Mouse (Mus musculus): Measurements from ENCODE around the gene Ppil4. TPM values are rescaled to one million over a fixed set of nuclear protein-coding genes. Genes with fewer than 3 reads are reported as not detected.

The Ppil4 gene
- polyA plus RNA-seq, 1 experiment, result 26.0 TPM

GRCm38 (mm10) chr10:7787319-7787718, 5.4 kb upstream of the Ppil4 start:
- no peak for DNase-seq (ENCODE audit: low read depth)
- TF ChIP-seq CTCF (IDR thresholded peaks at IDR 0.05; ENCODE audit: borderline replicate concordance, extremely low read depth, insufficient read depth, insufficient read length) (no peak), POLR2A (IDR thresholded peaks at IDR 0.05; ENCODE audit: borderline replicate concordance, extremely low read depth, insufficient read depth, insufficient read length, poor library complexity, severe bottlenecking) (no peak)

GRCm38 (mm10) chr10:7792254-7792750, 389 bp upstream of the Ppil4 start:
- TF ChIP-seq CTCF (IDR thresholded peaks at IDR 0.05; ENCODE audit: borderline replicate concordance, extremely low read depth, insufficient read depth, insufficient read length) (no peak), POLR2A (IDR thresholded peaks at IDR 0.05; ENCODE audit: borderline replicate concordance, extremely low read depth, insufficient read depth, insufficient read length, poor library complexity, severe bottlenecking) (no peak)
- DNase-seq (ENCODE audit: low read depth), result no peak

- TF ChIP-seq CTCF (IDR thresholded peaks at IDR 0.05; ENCODE audit: borderline replicate concordance, extremely low read depth, insufficient read depth, insufficient read length), result no peak
- no peak for DNase-seq (ENCODE audit: low read depth)
Measured at GRCm38 (mm10) chr10:7801258-7801657, 8.6 kb downstream of the Ppil4 start.

GRCm38 (mm10) chr10:7802519-7803140, 9.9 kb downstream of the Ppil4 start:
- TF ChIP-seq CTCF (IDR thresholded peaks at IDR 0.05; ENCODE audit: borderline replicate concordance, extremely low read depth, insufficient read depth, insufficient read length), result no peak
- TF ChIP-seq POLR2A (IDR thresholded peaks at IDR 0.05; ENCODE audit: borderline replicate concordance, extremely low read depth, insufficient read depth, insufficient read length, poor library complexity, severe bottlenecking), result no peak
- no peak for DNase-seq (ENCODE audit: low read depth)

DNA sequence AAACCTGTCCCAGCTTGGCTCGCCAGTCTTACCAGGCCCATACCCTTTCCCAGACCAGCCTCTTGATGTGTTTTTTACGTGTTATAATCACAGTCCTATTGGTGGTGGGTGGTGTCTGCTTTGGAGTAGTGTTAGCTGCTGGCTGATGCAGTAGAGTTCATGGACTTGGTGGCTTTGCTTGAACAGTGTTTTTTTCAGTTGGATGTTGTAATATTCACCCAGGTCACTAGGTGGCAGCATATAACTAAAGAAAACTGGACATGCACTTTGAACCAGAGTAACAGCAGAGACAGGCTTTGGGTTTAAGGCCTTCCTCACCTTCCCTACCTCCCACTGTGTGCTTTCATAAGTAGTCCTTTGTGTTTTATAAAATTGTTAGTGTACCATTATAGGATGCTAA, 17.2 kb downstream of the Ppil4 start:
- TF ChIP-seq POLR2A (IDR thresholded peaks at IDR 0.05; ENCODE audit: borderline replicate concordance, extremely low read depth, insufficient read depth, insufficient read length, poor library complexity, severe bottlenecking) (no peak), CTCF (IDR thresholded peaks at IDR 0.05; ENCODE audit: borderline replicate concordance, extremely low read depth, insufficient read depth, insufficient read length) (peak; percentile 56)
- DNase-seq (ENCODE audit: low read depth), result peak; percentile 79

DNA sequence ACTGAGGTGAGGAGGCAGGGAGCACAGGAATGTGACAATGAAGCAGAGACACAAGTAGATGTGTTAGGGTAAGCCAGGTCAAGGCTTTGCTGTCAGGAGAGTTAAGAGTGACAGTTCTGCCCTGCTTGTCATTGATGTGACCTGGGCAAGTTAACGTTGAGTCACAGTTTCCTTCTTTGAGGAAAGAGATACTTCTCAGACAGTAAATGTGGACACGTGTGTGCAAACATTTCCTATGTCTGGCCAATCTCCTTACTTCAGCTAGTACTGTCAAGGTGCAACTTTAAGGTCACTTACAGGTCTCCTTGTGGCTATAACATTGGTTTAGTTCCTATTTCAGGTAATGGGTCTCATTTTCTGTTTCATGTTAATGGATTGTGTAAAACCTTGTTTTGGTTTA, 23.8 kb downstream of the Ppil4 start:
- DNase-seq (ENCODE audit: low read depth), result no peak
- TF ChIP-seq CTCF (IDR thresholded peaks at IDR 0.05; ENCODE audit: borderline replicate concordance, extremely low read depth, insufficient read depth, insufficient read length) (no peak), POLR2A (IDR thresholded peaks at IDR 0.05; ENCODE audit: borderline replicate concordance, extremely low read depth, insufficient read depth, insufficient read length, poor library complexity, severe bottlenecking) (no peak)

GRCm38 (mm10) chr10:7818676-7819075, 26.0 kb downstream of the Ppil4 start:
- TF ChIP-seq POLR2A (IDR thresholded peaks at IDR 0.05; ENCODE audit: borderline replicate concordance, extremely low read depth, insufficient read depth, insufficient read length, poor library complexity, severe bottlenecking) (no peak), CTCF (IDR thresholded peaks at IDR 0.05; ENCODE audit: borderline replicate concordance, extremely low read depth, insufficient read depth, insufficient read length) (no peak)
- no peak for DNase-seq (ENCODE audit: low read depth)

GRCm38 (mm10) chr10:7819156-7819555, 26.5 kb downstream of the Ppil4 start:
- no peak for TF ChIP-seq POLR2A (IDR thresholded peaks at IDR 0.05; ENCODE audit: borderline replicate concordance, extremely low read depth, insufficient read depth, insufficient read length, poor library complexity, severe bottlenecking)
- no peak for TF ChIP-seq CTCF (IDR thresholded peaks at IDR 0.05; ENCODE audit: borderline replicate concordance, extremely low read depth, insufficient read depth, insufficient read length)
- no peak for DNase-seq (ENCODE audit: low read depth)

DNA sequence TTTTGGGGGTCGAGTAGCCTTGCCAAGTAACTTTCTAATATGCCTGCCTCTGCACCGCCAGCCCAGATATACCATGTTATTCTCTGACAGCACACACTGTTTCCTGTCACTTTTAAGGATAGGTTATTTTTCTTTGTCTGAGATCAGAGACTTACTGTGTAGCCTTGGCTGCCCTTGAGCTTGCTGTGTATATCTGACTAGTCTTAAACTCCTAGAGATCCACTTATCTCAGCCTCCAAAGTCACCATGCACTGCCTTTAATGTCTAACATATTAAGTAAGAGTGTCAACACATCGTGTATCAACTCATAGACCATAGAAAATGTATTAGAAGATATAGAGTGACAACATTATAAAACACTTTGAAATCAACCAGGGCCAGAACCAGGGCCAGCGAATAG, 26.9 kb downstream of the Ppil4 start:
- no peak for DNase-seq (ENCODE audit: low read depth)

DNA sequence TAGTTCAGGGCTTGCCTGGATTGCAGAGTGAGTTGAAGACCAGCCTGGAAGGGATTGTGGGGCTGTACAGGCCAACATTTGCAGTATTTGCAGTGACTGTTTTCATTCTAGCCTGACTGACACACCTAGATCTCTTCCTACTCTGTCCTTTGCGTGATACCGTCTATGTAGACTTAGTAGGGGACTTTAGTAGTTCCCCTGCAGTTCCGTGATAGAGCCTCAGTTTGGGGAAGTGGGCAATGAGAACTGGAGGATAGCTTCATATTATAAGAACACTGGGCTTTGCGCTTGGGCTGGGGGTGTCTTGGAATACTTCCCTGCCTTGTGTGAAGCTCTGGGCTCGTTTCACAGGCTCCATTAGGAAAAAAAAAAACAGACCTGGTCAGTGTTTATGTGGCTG, 27.5 kb downstream of the Ppil4 start:
- TF ChIP-seq CTCF (IDR thresholded peaks at IDR 0.05; ENCODE audit: borderline replicate concordance, extremely low read depth, insufficient read depth, insufficient read length), result no peak
- no peak for TF ChIP-seq POLR2A (IDR thresholded peaks at IDR 0.05; ENCODE audit: borderline replicate concordance, extremely low read depth, insufficient read depth, insufficient read length, poor library complexity, severe bottlenecking)
- no peak for DNase-seq (ENCODE audit: low read depth)

More for the DNA sequence above, 26.9 kb downstream of the Ppil4 start:
- TF ChIP-seq POLR2A (IDR thresholded peaks at IDR 0.05; ENCODE audit: borderline replicate concordance, extremely low read depth, insufficient read depth, insufficient read length, poor library complexity, severe bottlenecking) (no peak), CTCF (IDR thresholded peaks at IDR 0.05; ENCODE audit: borderline replicate concordance, extremely low read depth, insufficient read depth, insufficient read length) (no peak)

DNA sequence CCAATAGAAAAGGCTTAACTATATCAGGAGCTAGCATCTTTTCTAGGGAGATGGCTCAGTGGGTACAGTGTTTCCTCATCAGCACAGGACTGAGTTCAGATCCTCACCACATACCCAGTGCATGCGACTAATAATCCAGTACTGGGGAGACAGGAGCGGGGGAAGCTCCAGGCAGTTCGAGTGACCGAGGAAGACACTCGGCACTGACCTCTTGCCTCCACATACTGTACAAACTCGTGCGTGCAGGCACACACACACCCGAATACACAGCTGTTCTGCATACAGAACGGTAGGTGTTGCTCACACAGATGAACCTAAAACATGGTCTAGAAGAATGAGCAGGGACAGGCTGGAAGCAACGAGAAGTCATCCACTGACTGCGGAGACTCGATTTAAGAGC, 29.3 kb downstream of the Ppil4 start:
- DNase-seq (ENCODE audit: low read depth), result no peak
- TF ChIP-seq POLR2A (IDR thresholded peaks at IDR 0.05; ENCODE audit: borderline replicate concordance, extremely low read depth, insufficient read depth, insufficient read length, poor library complexity, severe bottlenecking) (no peak), CTCF (IDR thresholded peaks at IDR 0.05; ENCODE audit: borderline replicate concordance, extremely low read depth, insufficient read depth, insufficient read length) (no peak)

DNA sequence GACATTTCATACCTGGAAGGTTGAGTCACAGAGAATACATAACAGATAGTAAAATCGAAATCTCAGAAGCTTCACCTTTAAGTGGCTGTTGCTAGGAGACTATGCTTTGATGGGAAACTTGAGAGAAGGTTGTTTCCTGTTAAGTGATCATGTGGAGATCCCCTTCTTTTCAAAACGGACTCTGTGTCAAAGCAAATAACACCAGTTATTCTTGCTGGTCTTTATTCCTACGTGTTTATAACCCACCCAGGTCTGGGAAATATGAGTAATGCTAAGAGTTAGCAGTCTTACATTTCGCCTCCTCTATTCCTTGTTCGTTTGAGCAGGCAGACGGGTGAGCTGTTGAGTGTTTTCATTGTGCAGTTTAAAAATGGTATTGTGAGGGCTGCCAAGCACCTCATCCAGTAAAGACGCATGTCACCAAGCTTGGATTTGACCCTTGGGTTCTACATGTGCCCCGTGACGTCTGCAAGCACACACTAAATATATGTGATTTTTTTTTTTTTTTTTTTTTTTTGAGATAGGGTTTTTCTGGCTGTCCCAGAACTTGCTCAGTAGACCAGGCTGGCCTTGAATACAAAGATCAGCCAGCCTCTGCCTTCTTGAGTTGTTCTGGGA, 32.1 kb downstream of the Ppil4 start:
- TF ChIP-seq CTCF (IDR thresholded peaks at IDR 0.05; ENCODE audit: borderline replicate concordance, extremely low read depth, insufficient read depth, insufficient read length) (no peak), POLR2A (IDR thresholded peaks at IDR 0.05; ENCODE audit: borderline replicate concordance, extremely low read depth, insufficient read depth, insufficient read length, poor library complexity, severe bottlenecking) (no peak)
- DNase-seq (ENCODE audit: low read depth), result no peak

Measured in brain, embryonic 14.5 days (tissue).